Mouse (Mus musculus): ENCODE results near the gene Sptan1. TPM values are rescaled to one million over a fixed set of nuclear protein-coding genes. Genes with fewer than 3 reads are reported as not detected.
A peak's percentile ranks its signal among the peaks of the same experiment; 100 is the strongest.

Gene Sptan1
- total and polyA plus RNA-seq, 2 experiments from 2014 or later, result 192 to 918 TPM

- ATAC-seq (no peak), DNase-seq (no peak)
- WGBS, result 53% methylated on average over 12 of the region's 12 CpGs
- Histone ChIP-seq H3K4me1 (ENCODE audit: insufficient read depth) (0 out of 2 replicates have a peak, but pooled peaks cover 4% of the 10 kb centered on the region), H3K9ac (no peak within 1 kb of the TSS), H3K4me3 (ENCODE audit: low read depth, low read length) (no peak within 1 kb of the TSS), H3K27me3 (ENCODE audit: insufficient read depth, low read length) (no peaks in the 10 kb centered on the region), H3K36me3 (ENCODE audit: insufficient read depth) (no peaks in the 10 kb centered on the region), H3K9me3 (ENCODE audit: low read length) (no peaks in the 10 kb centered on the region), H3K27ac (ENCODE audit: low read depth, low read length) (no peak within 1 kb of the TSS), H3K4me2 (ENCODE audit: low read depth) (no peak within 1 kb of the TSS)
- TF ChIP-seq CTCF (IDR thresholded peaks at IDR 0.05; ENCODE audit: low read depth), result no peak
Measured at GRCm38 (mm10) chr2:30057223-30057904, 92.0 kb downstream of the Sptan1 start, which contains the start of gene Set. Gene Set (plus strand): TSS chr2:30057378.

DNA sequence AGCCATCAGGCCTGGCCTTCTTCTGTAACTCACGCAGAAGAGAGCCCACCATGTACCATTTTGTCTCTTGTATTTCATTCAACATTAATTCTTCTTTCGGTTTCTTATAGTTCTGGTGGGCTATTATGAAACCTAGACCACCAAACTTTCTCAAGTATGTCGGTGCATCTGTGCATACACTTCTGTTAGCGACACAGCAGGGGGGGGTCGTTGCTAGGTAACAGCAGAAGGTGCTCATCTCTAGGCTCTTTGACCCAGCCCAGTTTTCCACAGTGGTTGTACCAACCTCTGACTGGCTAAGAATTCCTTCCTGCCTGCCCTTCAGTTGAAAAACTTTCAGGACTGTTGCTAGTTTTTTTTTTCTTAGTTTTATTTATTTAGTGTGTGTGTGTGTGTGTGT lies 93.1 kb downstream of the Sptan1 start:
- ATAC-seq, result no peak
- Histone ChIP-seq H3K9me3 (ENCODE audit: low read length) (no peaks in the 10 kb centered on the region), H3K9ac (no peak overlapping the region), H3K27me3 (ENCODE audit: insufficient read depth, low read length) (no peaks in the 10 kb centered on the region), H3K36me3 (ENCODE audit: insufficient read depth) (no peaks in the 10 kb centered on the region), H3K4me3 (ENCODE audit: low read depth, low read length) (no peak overlapping the region), H3K27ac (ENCODE audit: low read depth, low read length) (no peak overlapping the region), H3K4me2 (ENCODE audit: low read depth) (no peak overlapping the region), H3K4me1 (ENCODE audit: insufficient read depth) (peaks cover 8% of the 10 kb centered on the region; the same call in 1 of the 2 replicates)
- no peak for DNase-seq
- 29% methylated on average over 5 of the region's 5 CpGs for WGBS
- TF ChIP-seq CTCF (IDR thresholded peaks at IDR 0.05; ENCODE audit: low read depth), result no peak

DNA sequence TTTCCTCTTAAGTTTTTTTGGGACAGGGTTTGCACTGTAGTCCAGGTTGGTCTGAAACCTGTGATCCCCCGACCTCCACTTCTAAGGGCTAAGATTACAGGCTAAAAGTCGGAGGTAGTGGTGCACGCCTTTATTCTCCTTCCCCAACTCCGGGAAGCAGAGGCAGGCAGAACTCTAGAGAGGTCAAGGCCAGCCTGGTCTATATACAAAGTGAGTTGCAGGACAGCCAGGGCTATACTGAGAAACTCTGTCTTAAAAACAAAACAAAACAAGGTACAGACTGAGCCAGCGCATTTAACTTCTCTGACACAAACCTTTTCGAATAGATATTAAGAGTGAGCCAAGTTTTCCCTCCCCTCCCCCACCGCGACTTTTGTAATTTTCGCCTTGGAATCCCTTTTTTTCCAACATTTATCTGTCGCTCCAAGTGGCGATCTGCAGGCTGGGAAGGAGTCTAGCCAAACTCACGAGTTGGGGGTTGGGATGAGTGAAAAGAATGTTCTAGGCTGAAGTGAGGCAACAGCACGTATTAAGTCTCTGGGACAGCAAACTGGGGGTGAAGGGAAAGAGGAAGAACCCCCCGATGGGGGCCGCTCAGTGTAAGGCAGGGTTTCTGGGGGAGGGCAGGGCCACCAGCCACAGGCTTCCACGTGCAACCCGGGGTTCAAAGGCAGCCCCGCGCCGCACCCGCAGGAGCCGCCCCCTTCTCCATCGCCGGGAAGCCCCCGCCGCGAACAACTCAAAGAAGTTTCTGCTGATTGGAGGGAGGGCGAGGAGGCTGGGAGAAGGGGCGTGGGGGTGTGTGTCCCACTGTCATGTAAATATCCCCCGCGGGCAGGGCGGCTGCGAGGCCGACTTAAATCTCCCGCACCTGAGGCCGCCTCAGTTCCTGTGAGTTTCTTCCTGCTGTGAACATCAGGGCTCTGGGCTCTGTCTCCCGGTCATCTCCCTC lies 96.1 kb downstream of the Sptan1 start:
- Histone ChIP-seq H3K9ac (peak overlapping the region; percentile 57), H3K27me3 (ENCODE audit: insufficient read depth, low read length) (no peaks in the 10 kb centered on the region), H3K4me1 (ENCODE audit: insufficient read depth) (peaks cover 8% of the 10 kb centered on the region; the same call in 1 of the 2 replicates), H3K36me3 (ENCODE audit: insufficient read depth) (no peaks in the 10 kb centered on the region), H3K4me3 (ENCODE audit: low read depth, low read length) (peak overlapping the region; percentile 47), H3K9me3 (ENCODE audit: low read length) (no peaks in the 10 kb centered on the region), H3K27ac (ENCODE audit: low read depth, low read length) (0 out of 2 replicates have a peak overlapping the region, but pooled peaks have one; percentile 29), H3K4me2 (ENCODE audit: low read depth) (peak overlapping the region; percentile 91)
- no peak for TF ChIP-seq CTCF (IDR thresholded peaks at IDR 0.05; ENCODE audit: low read depth)
- WGBS, result 15% methylated on average over 33 of the region's 37 CpGs
- DNase-seq (peak; percentile 50), ATAC-seq (no peak)

DNA sequence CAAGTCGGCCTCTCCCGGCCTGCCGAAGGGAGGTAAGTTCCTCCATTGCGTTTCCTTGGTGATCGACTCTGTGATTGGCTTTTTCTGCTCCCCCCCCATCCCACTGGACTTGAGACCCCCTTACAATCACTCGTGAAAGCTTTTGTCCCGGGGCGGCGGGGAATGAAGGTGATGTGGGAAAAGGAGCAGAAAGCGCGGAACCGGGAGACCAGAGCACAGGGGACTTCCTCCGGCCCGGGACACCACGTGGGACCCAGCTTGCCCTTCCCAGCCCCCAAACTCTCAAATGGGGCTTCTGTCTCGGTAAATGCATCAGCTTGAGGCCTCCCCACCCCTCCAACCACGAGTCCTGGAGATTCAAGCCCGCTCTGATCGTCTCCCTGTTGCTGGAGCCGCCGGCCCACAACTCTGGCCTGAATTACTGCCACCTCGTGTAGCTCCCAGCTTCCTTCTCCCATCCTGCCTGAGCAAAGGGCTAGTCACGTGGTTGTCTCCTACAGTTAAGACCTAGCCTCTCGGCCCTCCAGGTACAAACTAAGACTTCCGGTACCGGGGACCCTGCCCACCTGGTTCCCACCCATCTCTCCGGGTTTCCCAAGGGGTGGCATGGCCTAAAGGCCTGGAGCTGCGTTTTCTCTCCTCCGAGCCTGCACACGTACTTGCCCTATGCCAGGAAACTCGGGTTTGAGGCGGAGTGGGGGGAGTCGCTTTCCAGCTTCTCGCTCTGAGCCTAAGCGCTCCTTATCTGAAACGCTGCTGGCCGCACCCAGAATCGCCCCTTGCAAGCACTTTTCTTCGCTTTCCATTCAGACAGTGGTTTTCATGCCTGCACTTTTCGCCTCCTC lies 97.1 kb downstream of the Sptan1 start:
- Histone ChIP-seq H3K36me3 (ENCODE audit: insufficient read depth) (no peaks in the 10 kb centered on the region), H3K4me1 (ENCODE audit: insufficient read depth) (peaks cover 8% of the 10 kb centered on the region; the same call in 1 of the 2 replicates), H3K9me3 (ENCODE audit: low read length) (no peaks in the 10 kb centered on the region), H3K27me3 (ENCODE audit: insufficient read depth, low read length) (no peaks in the 10 kb centered on the region), H3K27ac (ENCODE audit: low read depth, low read length) (peak overlapping the region; percentile 69), H3K4me3 (ENCODE audit: low read depth, low read length) (peak overlapping the region; percentile 47), H3K9ac (peak overlapping the region; percentile 57), H3K4me2 (ENCODE audit: low read depth) (peak overlapping the region; percentile 91)
- TF ChIP-seq CTCF (IDR thresholded peaks at IDR 0.05; ENCODE audit: low read depth), result no peak
- DNase-seq (peak; percentile 60), ATAC-seq (no peak)
- under 1% methylated on average over 40 of the region's 40 CpGs for WGBS

- 0 out of 2 replicates have a peak overlapping the region, but pooled peaks have one; percentile 69 for H3K27ac ChIP-seq (ENCODE audit: low read depth, low read length)
Measured at GRCm38 (mm10) chr2:30063235-30063634, 97.9 kb downstream of the Sptan1 start.

DNA sequence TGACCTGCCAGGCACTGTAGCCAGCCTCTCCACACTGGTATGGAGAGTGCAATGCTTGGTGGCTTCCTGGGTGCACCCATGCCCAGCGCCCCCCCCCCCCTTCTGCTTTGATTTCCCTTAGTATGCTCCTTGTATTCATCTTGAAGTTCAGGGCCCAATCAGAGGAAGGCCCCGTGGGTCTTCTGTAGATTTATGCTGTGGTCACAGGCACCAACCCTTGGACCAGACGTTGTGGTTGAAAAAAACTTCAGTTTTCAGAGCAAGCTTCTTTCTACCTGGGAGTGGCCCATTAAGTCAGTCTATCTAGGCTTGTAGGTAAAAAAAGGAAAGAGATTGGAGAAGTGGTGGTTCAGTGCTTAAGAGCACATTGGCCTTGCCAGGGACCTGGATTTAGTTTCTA lies 98.4 kb downstream of the Sptan1 start:
- H3K27me3 ChIP-seq (ENCODE audit: insufficient read depth, low read length), result no peaks in the 10 kb centered on the region
- no peak for DNase-seq
- ATAC-seq, result no peak
- H3K4me3 ChIP-seq (ENCODE audit: low read depth, low read length), result no peak overlapping the region
- H3K9me3 ChIP-seq (ENCODE audit: low read length), result no peaks in the 10 kb centered on the region
- H3K9ac ChIP-seq, result no peak overlapping the region
- peak overlapping the region; percentile 91 for H3K4me2 ChIP-seq (ENCODE audit: low read depth)
- no peak for TF ChIP-seq CTCF (IDR thresholded peaks at IDR 0.05; ENCODE audit: low read depth)
- no peaks in the 10 kb centered on the region for H3K36me3 ChIP-seq (ENCODE audit: insufficient read depth)
- H3K27ac ChIP-seq (ENCODE audit: low read depth, low read length), result no peak overlapping the region
- peaks cover 8% of the 10 kb centered on the region; the same call in 1 of the 2 replicates for H3K4me1 ChIP-seq (ENCODE audit: insufficient read depth)
- WGBS, result 11% methylated on average over 3 of the region's 3 CpGs

More at GRCm38 (mm10) chr2:30063235-30063634, 97.9 kb downstream of the Sptan1 start:
- Histone ChIP-seq H3K36me3 (ENCODE audit: insufficient read depth) (no peaks in the 10 kb centered on the region), H3K9ac (peak overlapping the region; percentile 57), H3K4me1 (ENCODE audit: insufficient read depth) (peaks cover 8% of the 10 kb centered on the region; the same call in 1 of the 2 replicates), H3K27me3 (ENCODE audit: insufficient read depth, low read length) (no peaks in the 10 kb centered on the region), H3K4me3 (ENCODE audit: low read depth, low read length) (peak overlapping the region; percentile 47), H3K4me2 (ENCODE audit: low read depth) (peak overlapping the region; percentile 91), H3K9me3 (ENCODE audit: low read length) (no peaks in the 10 kb centered on the region)
- TF ChIP-seq CTCF (IDR thresholded peaks at IDR 0.05; ENCODE audit: low read depth), result no peak
- ATAC-seq (no peak), DNase-seq (no peak)
- 6% methylated on average over 8 of the region's 8 CpGs for WGBS

Measured in forebrain, postnatal 0 days (tissue).